Mouse (Mus musculus) spleen, postnatal 36 days (tissue): ENCODE data around the gene Trpm2.
"Not testable (repeated sequence)": the region's sequence is repeated elsewhere in the genome, so short reads cannot be mapped to it uniquely, and the experiment has no call there.

ENCODE experiments used
- DNase-seq, 2 experiments: peaks; one replicate each; pipeline ENCODE4 v3.0.0; 2022; ENCODE audit warnings: low spot score in 2 of 2, mixed read lengths in 1 of 2

Gene Trpm2

DNA sequence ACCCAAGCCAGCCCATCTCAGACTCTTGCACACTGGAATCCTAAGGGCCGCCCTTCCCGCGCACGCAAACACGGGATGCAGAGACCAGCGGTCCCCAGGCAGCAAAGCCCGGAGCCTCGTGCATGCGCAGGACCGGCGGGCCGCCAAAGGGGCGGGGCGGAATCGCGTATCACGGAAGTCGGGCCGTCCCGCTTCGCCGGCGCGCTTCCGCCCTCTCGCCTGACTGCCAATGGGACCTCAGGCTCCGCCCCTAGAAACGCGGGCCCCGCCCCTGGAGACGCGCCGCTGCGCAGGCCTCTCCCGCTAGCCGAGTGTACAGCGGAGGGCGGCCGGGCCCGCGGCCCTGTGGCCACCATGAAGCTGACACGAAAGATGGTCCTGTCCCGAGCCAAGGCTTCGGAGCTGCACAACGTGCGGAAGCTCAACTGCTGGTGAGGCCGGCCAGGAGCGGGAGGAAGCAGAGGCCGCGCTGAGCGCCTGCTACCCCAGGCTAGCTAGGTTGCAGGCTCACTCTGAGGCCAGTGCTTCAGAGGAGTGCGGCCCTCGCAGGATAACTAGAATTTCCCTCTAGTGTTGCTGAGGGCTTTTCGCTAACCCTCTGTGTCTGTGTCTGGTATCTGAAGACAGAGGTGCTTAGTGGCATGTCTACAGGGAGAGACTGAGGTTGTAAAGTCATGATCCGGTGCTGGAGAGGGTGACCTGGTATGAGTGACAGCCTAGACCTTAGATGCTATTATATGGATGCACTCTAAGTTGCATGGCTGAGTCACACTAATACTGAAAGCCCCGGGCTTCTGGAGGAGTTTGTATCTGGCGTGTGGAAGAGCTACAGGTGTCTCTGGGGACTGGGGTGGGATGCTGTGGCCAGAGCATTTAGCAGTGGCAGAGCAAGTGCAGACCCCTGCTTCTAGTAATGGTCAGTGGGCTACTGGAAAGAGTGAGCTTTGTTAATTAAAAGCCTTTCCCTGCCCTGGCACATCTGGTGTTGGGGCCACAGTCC, 8.3 kb upstream of the Trpm2 start, which contains the start of gene 1810043G02Rik:
TSS of gene 1810043G02Rik (plus strand) at position 174 of the 1,000 bp plus-strand sequence.
- peak; percentile 98 for DNase-seq

DNA sequence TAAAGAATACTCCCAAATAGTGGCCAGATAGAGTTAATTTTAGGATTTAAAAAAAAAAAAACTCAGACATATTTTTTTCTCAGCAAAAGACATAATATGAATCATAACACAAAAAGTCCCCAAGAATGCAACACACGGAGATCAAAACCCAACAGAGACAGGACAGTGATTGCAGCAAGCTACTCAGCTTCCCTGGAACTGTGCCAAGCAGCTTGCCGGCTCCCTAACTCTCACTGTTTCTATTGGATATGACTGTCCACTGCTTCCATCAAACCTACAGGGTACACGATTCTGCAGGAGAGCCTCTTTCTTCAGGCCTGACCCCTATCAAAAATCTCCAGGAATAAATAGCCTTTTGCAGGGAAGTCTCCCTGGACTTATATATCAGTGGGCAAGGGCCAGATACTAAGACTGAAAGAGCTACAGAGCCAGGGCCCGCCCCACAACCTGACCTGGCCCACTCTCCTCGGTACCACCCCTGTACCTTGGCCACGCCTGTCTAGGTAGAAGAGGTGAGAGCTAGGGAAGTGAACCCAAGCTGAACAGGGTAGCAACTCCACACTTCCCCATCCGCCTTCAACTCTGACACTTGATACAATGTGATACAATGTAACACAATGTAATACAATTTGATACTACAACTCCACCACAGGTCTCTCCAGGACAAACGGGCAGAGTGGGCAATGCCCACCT, 6.2 kb upstream of the Trpm2 start:
- peak; percentile 25 to 32 for DNase-seq

DNA sequence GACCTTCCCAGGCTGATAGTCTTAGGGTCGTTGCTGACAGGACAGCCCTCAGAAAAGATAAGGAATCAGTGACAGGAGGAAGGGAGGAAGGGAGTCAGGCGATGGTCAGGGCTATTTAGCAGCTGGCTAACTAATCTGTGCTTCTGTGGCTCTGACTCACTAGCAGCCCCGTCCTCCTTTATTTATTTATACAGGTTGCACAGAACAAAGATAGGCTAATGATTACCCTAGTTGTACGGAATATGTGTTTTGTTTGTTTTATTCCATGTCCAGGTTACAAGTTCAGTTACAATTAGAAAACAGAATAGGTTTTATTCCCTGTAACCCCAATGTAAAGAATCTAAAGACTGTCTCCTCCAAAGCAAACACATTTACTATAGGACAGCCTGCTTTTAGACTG, 5.3 kb upstream of the Trpm2 start:
- DNase-seq, result no peak

DNA sequence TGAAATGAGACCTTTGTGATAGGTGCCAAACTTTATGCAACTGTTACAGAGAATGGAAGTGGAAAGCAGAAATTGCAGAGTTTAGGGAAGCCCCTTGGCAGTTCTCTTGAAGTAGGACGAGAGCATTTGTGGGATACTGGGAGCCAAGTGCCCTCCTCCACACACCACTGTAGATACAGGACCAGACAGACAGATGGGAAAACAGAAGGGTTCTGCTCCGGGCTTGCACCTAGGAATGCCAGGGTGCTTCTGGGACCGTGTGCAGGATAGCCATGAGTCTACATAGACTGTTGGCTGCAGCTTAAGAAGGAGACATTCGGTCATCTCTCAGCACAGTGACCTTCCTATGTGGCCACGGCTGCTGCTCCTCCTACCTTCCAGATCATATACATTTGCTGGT, 4.4 kb upstream of the Trpm2 start:
- DNase-seq, result no peak

DNA sequence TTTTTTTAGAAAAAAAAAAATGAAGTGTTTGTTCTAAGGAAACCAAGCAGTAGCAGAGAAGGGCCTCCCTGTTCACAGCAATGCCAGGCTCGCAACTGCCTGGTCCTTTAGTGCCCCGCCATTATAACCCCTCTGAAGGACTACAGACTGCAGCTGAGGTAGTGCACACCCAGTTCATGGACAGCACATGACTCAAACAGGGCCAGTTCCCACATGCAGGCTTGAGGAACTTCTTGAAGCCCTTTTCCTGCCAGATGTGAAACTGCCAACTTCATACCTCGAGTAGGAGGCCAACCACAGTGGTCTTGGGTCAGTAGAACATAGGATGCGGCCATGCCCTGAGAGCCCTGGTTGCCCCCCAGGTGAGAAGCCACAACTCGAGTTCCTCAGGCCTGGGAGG, 4.0 kb upstream of the Trpm2 start:
- no peak for DNase-seq

DNA sequence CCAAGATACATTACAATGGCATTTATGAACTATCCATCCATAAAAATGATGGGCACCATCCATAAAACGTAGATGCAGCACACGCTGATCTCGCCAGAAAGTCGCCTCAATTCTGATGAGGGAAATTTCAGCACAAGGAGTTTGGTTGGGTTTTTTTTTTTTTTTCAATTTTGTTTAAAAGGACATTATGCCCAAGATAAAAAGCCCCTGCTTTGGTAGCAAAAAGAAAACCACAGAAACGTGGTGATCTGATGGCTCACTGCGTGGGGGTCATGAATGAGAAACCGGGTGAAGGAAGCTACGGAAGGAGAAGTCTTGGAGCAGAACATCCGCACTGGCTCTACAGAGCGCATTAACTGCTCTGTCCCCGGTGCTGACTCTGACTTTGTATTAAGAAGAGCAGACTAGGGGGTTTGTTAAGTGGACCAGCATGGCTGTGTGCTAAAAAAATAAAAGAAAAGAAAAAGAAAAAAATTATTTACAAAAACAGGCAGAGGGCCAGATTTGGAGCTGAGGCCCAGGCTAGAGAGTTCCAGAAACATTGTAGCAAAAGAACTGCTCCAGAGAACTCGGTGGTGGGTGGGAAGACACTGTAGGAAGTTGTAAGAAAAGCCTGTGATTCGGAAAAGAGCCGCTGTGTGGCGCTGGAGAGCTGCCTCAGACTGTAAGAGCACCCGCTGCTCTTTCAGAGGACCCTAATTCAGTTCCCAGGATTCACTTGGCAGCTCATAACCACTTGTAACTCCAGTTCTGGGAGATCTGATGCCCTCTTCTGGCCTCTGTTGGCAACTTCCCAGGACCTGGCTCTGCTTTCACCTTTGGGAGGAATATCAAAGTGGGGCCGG, 1.6 kb upstream of the Trpm2 start:
- no peak for DNase-seq

DNA sequence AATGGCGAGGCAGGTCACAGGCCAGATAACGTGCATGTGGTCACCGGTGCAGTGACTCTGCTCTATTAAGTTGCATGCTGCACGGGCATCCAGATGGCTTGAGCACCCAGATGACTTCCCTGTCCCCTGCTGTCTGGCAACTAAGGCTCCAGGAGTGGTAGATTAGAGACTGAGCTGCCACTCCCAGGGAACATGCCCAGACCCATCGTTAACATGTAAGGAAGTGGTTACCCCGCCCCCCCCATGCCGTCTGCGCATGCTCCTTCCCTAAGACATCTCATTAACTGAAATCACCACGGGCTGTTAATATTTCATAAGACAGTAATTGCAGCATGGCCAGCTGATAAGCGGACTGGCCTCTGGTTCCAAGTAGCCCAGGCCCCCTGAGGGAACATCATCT, 828 bp upstream of the Trpm2 start:
- peak; percentile 29 to 59 for DNase-seq

DNA sequence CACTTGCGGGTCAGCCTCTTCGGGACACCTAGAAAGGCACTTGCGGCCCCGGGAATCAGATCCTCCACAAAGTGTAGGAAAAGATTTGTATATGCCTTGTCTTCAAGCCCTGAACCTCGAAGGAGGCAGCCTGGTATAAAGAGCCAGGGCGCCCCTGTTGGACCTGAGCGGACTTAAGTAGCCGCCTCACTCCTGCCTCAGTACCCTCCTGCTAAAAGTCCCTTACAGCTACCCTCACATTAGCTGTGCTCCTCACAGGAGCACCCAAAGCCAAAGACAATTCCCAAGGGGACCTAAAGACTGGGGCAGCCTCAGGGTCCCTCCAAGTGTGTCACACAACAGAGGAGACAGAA, 414 bp downstream of the Trpm2 start:
- no peak for DNase-seq

DNA sequence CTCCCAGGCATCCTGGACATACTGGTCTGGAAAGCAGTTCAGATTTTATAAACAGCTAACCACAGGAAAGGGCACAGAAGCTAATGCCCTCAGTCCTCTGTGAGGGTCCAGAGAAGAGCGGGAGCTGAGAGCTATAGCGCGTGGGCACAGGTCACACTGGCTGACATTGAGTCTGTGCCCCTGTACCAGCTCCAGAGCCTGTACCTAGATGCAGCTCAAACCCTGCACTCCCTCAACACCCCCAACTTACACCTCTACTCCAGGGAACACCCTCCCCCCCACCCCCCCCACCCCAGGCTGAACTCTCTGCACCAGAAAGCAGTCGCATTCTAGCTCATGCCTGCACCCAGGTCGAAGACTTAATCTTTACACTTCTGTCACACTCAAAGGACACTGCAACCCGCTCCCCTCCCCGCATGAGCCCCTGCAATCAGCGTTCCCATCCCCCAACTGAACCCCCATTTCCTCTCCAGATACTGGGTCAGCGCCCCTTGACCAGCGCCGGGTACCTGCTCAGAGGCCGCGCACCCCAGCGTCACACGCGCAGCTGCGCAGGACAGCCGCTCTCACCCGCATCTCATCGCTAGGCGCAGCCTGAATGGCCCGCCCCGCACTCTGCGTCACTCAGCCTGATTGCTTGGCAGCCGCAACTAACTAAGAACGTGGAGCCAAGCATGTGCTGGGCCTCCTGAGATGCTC, 940 bp downstream of the Trpm2 start:
- DNase-seq, result peak; percentile 49 to 59

DNA sequence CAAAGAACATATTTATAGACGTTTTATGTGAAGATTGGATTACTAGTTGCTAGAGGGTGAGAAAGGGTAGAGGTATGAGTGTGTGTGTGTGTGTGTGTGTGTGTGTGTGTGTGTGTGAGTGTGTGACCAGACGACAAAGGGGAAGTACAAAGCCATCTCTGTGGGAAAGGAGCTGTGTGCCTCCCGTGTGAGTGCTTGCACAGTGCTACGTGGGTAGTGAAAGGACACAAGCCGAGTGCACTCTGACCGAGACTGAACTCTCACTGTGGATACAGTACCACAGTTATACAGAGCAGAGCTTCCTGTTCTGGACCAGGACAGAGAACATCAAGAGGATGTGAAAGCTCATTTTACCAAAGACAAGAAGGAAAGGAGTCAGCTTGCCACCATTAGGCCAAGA, 6.4 kb downstream of the Trpm2 start:
- peak; percentile 42 to 56 for DNase-seq

DNA sequence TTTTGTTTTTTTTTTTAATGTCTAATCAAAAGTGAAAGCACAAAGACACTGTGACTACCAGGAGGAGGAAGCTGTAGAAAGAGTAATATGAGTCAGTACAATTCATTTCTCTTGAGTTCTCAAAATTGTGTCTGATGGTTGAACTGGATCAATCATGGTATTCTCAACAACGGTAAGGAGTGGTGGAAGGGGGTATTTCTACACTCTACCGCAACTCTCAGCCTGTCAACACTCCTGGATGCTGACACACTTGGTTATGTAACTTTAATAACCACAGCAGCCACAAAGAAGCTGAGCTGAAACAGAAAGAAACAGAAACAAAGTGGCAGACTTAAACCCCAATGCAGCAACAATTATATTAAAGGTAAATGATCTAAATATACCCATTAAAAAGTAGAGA, 7.6 kb downstream of the Trpm2 start:
- no peak for DNase-seq

DNA sequence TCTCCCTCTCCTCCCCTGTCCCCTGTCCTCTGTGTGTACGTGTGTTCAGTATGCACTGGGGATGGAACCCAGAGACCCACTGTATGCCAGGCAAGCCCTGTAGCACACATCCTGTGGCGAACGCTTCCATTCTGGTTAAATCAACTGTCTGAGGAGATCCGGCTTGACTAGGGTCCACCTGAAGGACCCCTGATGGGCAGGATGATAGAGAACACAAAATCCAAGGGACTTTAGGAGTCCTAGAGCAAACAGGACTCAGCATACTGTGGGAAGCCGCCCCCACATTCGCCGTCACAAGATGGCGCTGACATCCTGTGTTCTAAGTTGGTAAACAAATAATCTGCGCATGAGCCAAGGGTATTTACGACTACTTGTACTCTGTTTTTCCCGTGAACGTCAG, 19.9 kb downstream of the Trpm2 start:
- DNase-seq, result not testable (repeated sequence)

DNA sequence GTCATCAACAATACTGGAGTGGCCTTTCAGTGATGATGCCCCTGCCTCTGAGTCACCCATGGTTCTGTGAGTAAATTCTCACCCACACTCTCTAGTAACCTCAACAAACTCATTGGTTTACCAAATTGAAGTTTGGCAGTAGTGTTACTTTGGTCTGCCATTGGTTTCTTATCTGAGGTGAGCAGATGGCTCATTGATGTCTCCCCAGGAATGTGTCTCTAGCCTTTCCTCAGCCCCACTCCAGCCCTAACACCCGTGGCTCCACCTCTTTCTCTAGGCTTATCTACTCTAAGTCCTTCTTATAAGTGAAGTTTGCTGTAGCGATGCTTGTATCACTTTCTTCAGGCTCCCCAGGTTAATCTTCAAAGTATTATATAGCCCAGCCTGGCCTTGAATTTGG, 30.7 kb downstream of the Trpm2 start:
- DNase-seq, result no peak

DNA sequence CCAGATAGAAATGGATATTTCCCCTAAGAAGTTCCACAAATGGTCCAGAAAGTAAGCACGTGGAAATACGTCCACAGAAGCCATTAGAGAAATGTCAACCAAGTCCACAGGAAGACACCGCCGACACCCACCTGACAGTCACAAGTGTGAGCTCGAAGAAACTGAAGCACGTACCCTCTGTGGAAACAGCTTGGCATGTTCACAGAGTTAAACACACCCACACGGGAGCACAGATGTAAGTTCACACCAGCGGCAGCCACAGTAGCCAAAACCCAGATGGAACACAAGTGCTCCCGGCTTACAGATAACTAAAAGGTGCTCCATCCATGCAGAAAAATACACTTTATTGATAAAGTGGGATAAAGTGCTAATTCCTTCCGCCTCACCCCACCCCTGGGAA, 43.0 kb downstream of the Trpm2 start:
- no peak for DNase-seq

DNA sequence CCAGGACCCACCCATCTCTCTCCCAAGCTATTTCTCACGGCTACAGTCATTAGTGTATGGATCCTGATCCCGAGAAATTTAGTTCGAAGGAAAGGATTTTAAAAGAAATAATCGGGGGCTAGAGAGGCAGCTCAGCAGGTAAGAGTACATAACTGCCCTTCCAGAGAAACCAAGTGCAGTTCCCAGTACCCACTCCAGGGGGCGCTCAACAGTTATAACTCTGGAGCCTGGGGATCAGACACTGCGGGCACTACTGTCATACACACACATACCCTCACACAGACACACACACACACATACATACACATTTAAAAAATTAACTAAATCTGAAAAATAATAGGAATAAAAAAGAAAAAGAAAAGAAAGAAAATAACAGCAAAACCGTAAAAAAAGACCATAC, 44.2 kb downstream of the Trpm2 start:
- DNase-seq, result peak; percentile 40 to 56

DNA sequence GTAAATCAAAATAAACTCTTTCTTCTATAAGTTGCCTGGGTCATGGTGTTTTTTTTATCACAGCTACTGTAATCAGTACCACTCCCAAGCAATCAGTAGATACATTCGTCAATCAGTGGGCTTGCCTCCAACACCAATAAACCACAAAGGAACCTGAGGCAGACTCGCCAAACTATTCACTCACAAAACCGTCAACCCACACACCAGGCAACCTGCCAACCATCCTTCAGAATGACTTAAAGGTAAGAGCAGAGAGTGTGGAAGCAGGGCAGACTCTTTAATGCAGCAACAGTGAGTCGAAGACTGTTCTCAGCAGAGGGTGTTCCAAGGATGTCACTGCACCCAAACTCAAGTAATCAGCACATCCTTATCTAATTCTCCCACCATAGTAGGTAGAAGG, 47.7 kb downstream of the Trpm2 start:
- no peak for DNase-seq

DNA sequence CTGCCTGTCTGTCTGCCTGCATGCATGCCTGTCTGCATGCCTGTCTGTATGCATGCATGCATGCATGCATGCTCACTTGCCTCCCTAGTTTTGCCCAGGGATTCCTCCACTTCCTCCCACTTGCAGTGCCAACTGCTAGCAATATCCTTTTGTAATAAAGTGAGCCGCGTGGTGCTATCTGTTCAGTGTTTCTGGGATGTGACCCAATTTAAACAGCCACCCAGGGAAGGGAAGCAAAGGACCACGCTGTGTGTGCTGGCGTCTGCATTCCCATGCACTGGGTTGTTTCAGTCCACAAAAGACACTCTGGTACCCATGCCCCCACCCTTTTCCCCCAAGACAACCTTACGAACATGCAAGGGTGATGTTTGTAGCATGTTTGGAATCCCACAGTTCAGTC, 49.4 kb downstream of the Trpm2 start:
- no peak for DNase-seq

DNA sequence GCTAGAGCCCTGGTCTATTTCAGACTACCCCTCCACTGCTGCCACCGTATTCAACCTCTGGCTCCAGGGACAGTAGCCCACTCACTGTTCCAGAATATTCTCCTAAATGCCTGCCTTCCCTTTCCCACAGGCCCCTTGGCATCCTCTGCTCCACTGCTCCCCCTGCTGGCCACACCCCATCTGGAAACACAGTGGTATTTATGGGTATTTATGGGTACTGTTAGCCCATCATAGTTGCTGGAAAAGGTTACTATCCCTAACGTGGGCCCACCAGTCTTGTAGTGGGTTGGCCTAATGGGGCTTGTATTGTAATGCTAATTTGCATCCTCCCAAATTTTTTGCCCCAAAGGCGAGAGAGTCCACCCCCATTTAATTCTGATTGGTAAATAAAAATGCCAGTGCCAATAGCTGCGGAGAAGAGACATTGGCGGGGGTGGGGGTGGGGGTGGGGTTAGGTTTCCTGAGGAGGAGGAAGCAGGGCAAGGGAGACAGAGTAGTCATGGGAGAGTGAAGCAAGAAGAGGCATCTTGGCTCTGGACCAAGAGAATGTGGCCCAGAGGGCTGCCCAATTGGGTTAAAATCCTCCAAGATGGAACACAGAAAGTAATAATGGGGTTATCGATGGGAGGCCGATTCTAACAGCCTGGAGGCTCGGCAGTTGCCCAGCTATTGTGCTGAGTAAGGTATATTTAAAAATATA, 53.6 kb downstream of the Trpm2 start:
- DNase-seq, result peak; percentile 16 to 35

DNA sequence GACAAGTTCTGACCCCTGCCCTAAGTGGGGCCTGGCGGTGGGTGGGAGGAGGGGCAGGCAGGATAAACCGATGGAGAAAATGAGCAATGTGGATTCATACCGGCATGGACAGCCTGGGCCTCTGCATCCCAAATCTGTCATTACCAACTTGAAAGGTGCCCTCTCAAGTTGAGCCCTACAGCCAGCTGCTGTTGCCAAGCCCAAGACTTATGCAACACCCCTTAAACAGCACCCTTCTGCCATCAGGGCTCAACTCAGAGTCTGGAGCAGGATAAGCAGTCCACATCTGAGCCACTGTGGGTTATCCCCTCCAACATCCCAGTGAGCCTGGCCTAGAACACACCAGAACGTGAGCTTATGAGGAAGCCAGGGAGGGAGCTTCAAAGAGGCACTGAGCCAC, 57.1 kb downstream of the Trpm2 start:
- DNase-seq, result no peak

DNA sequence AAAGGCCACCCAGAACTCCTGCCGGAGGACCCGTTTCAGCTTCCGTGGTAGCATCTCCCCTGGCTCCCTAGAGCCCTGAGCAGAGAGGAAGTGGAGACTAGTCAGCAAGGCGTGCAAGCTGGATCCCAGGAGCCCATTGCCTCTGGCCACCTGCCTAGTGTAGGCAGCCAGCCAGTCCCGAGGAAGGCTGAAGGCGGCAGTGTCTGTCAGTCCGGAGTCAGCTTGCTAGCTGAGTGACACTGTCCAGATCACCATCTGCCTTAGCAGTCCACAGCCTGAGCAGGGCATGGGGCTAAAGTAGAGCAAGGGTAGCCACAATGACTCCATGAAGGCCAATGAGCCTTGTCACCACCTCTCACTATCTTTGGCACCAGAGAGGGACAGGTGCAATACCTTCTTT, 57.8 kb downstream of the Trpm2 start:
- DNase-seq, result no peak
